Mouse (Mus musculus) liver, embryonic 12.5 days (tissue): Measurements from ENCODE around the gene Rundc1. TPM values are rescaled to one million over a fixed set of nuclear protein-coding genes. Genes with fewer than 3 reads are reported as not detected.

ENCODE experiments used
- ATAC-seq: fragments of 200-750 bp; cut with Nextera tagmentation; 2 replicates; pipeline ENCODE4 v1.8.0; 2017; ENCODE audit warnings: moderate number of reproducible peaks, mild to moderate bottlenecking, moderate library complexity
- H3K27ac ChIP-seq: fragments of 300-500 bp; sonication (generic); 2 replicates; pipeline ENCODE4 v1.5.1; 2016; ENCODE audit warnings: mild to moderate bottlenecking
- H3K27me3 ChIP-seq: fragments of 300-500 bp; sonication (generic); replicated peaks from 2 replicates; pipeline ENCODE4 v1.6.1; 2016; ENCODE audit warnings: mild to moderate bottlenecking, moderate library complexity
- H3K36me3 ChIP-seq: fragments of 300-500 bp; sonication (generic); 2 replicates; pipeline ENCODE4 v1.6.1; 2016; ENCODE audit warnings: mild to moderate bottlenecking, moderate library complexity
- H3K4me1 ChIP-seq: fragments of 300-500 bp; sonication (generic); 2 replicates; pipeline ENCODE4 v1.6.1; 2016
- H3K4me2 ChIP-seq: fragments of 300-500 bp; sonication (generic); 2 replicates; pipeline ENCODE4 v1.6.1; 2016; ENCODE audit warnings: mild to moderate bottlenecking, moderate library complexity
- H3K4me3 ChIP-seq: fragments of 300-500 bp; sonication (generic); 2 replicates; pipeline ENCODE4 v1.5.1; 2016; ENCODE audit warnings: mild to moderate bottlenecking, moderate library complexity
- H3K9ac ChIP-seq: fragments of 300-500 bp; sonication (generic); 2 replicates; pipeline ENCODE4 v1.6.1; 2016; ENCODE audit warnings: mild to moderate bottlenecking, moderate library complexity
- H3K9me3 ChIP-seq: fragments of 300-500 bp; sonication (generic); replicated peaks from 2 replicates; pipeline ENCODE4 v1.6.1; 2016; ENCODE audit warnings: mild to moderate bottlenecking, moderate library complexity
- WGBS: fragments of 180-500 bp; shearing (Covaris S2); methylation state at CpG from one replicate; pipeline ENCODE4 v1.1.7; 2016; ENCODE audit not compliant: insufficient replicate concordance; 5-methylcytosine and 5-hydroxymethylcytosine counted together
- microRNA-seq: library from miRNA; unstranded; fragments of <30 nt; microRNA quantifications from one replicate; pipeline ENCODE4, GENCODE M21; 2017
- polyA plus RNA-seq: library from polyadenylated mRNA; unstranded; fragments of >200 nt; fragmentation: Nextera tagmentation; extraction: Ambion mirVana; gene quantifications from 2 replicates; pipeline ENCODE4 v1.2.1, GENCODE M21; 2016

Rundc1 gene
- polyA plus RNA-seq, 1 experiment from 2014 or later = 9.8 TPM

- H3K36me3 ChIP-seq = peaks cover 27% of the 10 kb centered on the region
- ATAC-seq = peak; percentile 48
- peaks cover 62% of the 10 kb centered on the region for H3K4me1 ChIP-seq
- no peak overlapping the region for H3K9ac ChIP-seq
- H3K4me2 ChIP-seq = peak overlapping the region; percentile 60
- H3K27ac ChIP-seq = peak overlapping the region; percentile 82
- H3K4me3 ChIP-seq = no peak overlapping the region
- H3K27me3 ChIP-seq = peaks cover 10% of the 10 kb centered on the region; the same call in 1 of the 2 replicates
- WGBS = 16% methylated on average over 6 of the region's 6 CpGs
- H3K9me3 ChIP-seq = no peaks in the 10 kb centered on the region
These were observed 59.4 kb downstream of the Rundc1 start for GRCm38 (mm10) chr11:101484245-101484644.

DNA sequence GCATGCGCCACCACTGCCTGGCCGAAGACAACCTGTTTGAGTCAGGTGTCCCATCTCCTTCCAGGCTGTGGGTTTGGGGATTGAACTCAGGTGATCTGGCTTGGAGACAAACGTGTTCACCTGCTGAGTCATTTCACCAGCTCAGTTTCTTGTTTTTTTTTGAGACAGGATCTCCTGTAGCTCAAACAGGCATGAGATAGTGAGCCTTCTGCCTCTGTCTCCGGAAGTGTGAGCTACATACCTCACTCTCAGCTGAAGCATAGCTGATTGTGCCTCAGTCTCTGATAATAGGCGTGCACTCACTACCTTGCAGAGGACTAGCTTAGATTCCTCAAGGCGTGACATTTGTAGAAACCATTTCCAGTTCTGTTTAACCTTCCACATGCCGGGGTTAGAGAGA lies 59.9 kb downstream of the Rundc1 start:
- 32% methylated on average over 7 of the region's 7 CpGs for WGBS
- Histone ChIP-seq H3K27me3 (peaks cover 5% of the 10 kb centered on the region; the same call in 1 of the 2 replicates), H3K4me3 (no peak overlapping the region), H3K27ac (peak overlapping the region; percentile 82), H3K36me3 (peaks cover 32% of the 10 kb centered on the region), H3K9ac (no peak overlapping the region; the same call in 1 of the 2 replicates), H3K4me2 (peak overlapping the region; percentile 60), H3K4me1 (peaks cover 56% of the 10 kb centered on the region), H3K9me3 (no peaks in the 10 kb centered on the region)
- peak; percentile 54 for ATAC-seq

Small RNA genes lying within 50 kb of the gene (microRNA-seq; reads per million reads assigned to microRNA genes)
- gene Mir6929 = not detected

Other genes starting within 250 kb of the Rundc1 start
- gene Ccr10, start 249.6 kb upstream of the Rundc1 start, polyA plus RNA-seq = 0.07 TPM in 1 of 2 replicates, not detected in the other
- 9.8 and 10.3 TPM in 2 replicates for gene Ezh1, start 198.6 kb upstream of the Rundc1 start, polyA plus RNA-seq
- gene Ramp2, start 179.1 kb upstream of the Rundc1 start, polyA plus RNA-seq = 32.6 and 33.5 TPM in 2 replicates
- 106 TPM in 2 replicates for gene Vps25, start 171.4 kb upstream of the Rundc1 start, polyA plus RNA-seq
- gene Wnk4, start 164.5 kb upstream of the Rundc1 start, polyA plus RNA-seq = 11.3 and 12.3 TPM in 2 replicates
- 0.74 and 1.3 TPM in 2 replicates for gene Cntd1, start 146.1 kb upstream of the Rundc1 start, polyA plus RNA-seq
- 144 and 150 TPM in 2 replicates for gene Coa3, start 146.0 kb upstream of the Rundc1 start, polyA plus RNA-seq
- 115 and 119 TPM in 2 replicates for gene Becn1, start 122.8 kb upstream of the Rundc1 start, polyA plus RNA-seq
- 263 and 273 TPM in 2 replicates for gene Psme3, start 108.9 kb upstream of the Rundc1 start, polyA plus RNA-seq
- 2.2 TPM in 2 replicates for gene Aoc2, start 100.0 kb upstream of the Rundc1 start, polyA plus RNA-seq
- 0.05 and 0.06 TPM in 2 replicates for gene Aoc3, start 94.5 kb upstream of the Rundc1 start, polyA plus RNA-seq
- gene G6pc, start 57.5 kb upstream of the Rundc1 start, polyA plus RNA-seq = not detected in 2 replicates
- 67.0 and 72.7 TPM in 2 replicates for gene Aarsd1, start 7.5 kb upstream of the Rundc1 start, polyA plus RNA-seq
- 3.6 and 4.2 TPM in 2 replicates for gene Gm27029, start 289 bp upstream of the Rundc1 start, polyA plus RNA-seq
- 1.3 and 2.1 TPM in 2 replicates for gene Ptges3l, start 248 bp downstream of the Rundc1 start, polyA plus RNA-seq
- 378 and 390 TPM in 2 replicates for gene Rpl27, start 17.2 kb downstream of the Rundc1 start, polyA plus RNA-seq
- gene Ifi35, start 23.3 kb downstream of the Rundc1 start, polyA plus RNA-seq = 35.8 and 37.1 TPM in 2 replicates
- 3.6 and 3.9 TPM in 2 replicates for gene Rnd2, start 39.9 kb downstream of the Rundc1 start, polyA plus RNA-seq
- 11.8 and 12.2 TPM in 2 replicates for gene Vat1, start 41.1 kb downstream of the Rundc1 start, polyA plus RNA-seq
- 17.2 and 17.4 TPM in 2 replicates for gene Brca1, start 126.9 kb downstream of the Rundc1 start, polyA plus RNA-seq
- 45.1 and 47.9 TPM in 2 replicates for gene Nbr1, start 127.1 kb downstream of the Rundc1 start, polyA plus RNA-seq
- gene Tmem106a, start 157.2 kb downstream of the Rundc1 start, polyA plus RNA-seq = 5.0 and 5.3 TPM in 2 replicates
- not detected in 2 replicates for gene Gm11634, start 174.2 kb downstream of the Rundc1 start, polyA plus RNA-seq
- 11.8 and 12.4 TPM in 2 replicates for gene Rdm1, start 202.1 kb downstream of the Rundc1 start, polyA plus RNA-seq
- 1.0 and 1.3 TPM in 2 replicates for gene Arl4d, start 240.5 kb downstream of the Rundc1 start, polyA plus RNA-seq